In genomic region chr13:37388222-37389202, GRCm38 (mm10) we compare ENCODE assay signal across 8 mouse cellular contexts. TPM values are rescaled to one million over a fixed set of nuclear protein-coding genes. Genes with fewer than 3 reads are reported as not detected.
DNase-seq lines count a peak whose midpoint lies in the region; ATAC-seq lines count a peak whose summit lies in the region.

No protein-coding gene starts in this region.

- no peaks in the 10 kb centered on the region for H3K9me3 ChIP-seq in heart, embryonic 16.5 days (replicated peaks; ENCODE audit: control insufficient read depth, low read length)
- no peaks in the 10 kb centered on the region for H3K9me3 ChIP-seq in limb, embryonic 15.5 days
- H3K9me3 ChIP-seq in kidney, embryonic 16.5 days (ENCODE audit: low read length), result no peaks in the 10 kb centered on the region

- no peaks in the 10 kb centered on the region for H3K27me3 ChIP-seq in heart, embryonic 16.5 days (ENCODE audit: control insufficient read depth, insufficient read depth, low read length)
- H3K27me3 ChIP-seq in limb, embryonic 15.5 days, result no peaks in the 10 kb centered on the region
- no peaks in the 10 kb centered on the region for H3K27me3 ChIP-seq in kidney, embryonic 16.5 days (ENCODE audit: insufficient read depth, low read length)

- H3K27ac ChIP-seq in heart, embryonic 16.5 days (ENCODE audit: low read length), result peak overlapping the region; percentile 86
- peak overlapping the region; percentile 6; the same call in 1 of the 2 replicates for H3K27ac ChIP-seq in limb, embryonic 15.5 days
- H3K27ac ChIP-seq in kidney, embryonic 16.5 days (ENCODE audit: low read length), result no peak overlapping the region

- no peaks in the 10 kb centered on the region for H3K36me3 ChIP-seq in heart, embryonic 16.5 days (ENCODE audit: control insufficient read depth, insufficient read depth)
- no peaks in the 10 kb centered on the region for H3K36me3 ChIP-seq in limb, embryonic 15.5 days
- no peaks in the 10 kb centered on the region for H3K36me3 ChIP-seq in kidney, embryonic 16.5 days (ENCODE audit: insufficient read depth, low read length)

- peak overlapping the region; percentile 3; the same call in 1 of the 2 replicates for H3K9ac ChIP-seq in heart, embryonic 16.5 days (ENCODE audit: low read length)
- H3K9ac ChIP-seq in limb, embryonic 15.5 days, result no peak overlapping the region
- no peak overlapping the region for H3K9ac ChIP-seq in kidney, embryonic 16.5 days (replicated peaks; ENCODE audit: low read length)

- H3K4me3 ChIP-seq in heart, embryonic 16.5 days (ENCODE audit: low read length), result no peak overlapping the region
- H3K4me3 ChIP-seq in limb, embryonic 15.5 days, result no peak overlapping the region
- H3K4me3 ChIP-seq in kidney, embryonic 16.5 days (ENCODE audit: low read length), result no peak overlapping the region

- ATAC-seq in heart, embryonic 16.5 days (replicated peaks; ENCODE audit: extremely low read depth, insufficient read depth, low FRiP score), result peak; percentile 92
- no peak for ATAC-seq in limb, embryonic 15.5 days (ENCODE audit: insufficient number of reproducible peaks, low FRiP score, low TSS enrichment, low read depth)
- ATAC-seq in kidney, embryonic 16.5 days (ENCODE audit: low FRiP score, low TSS enrichment), result no peak

- H3K4me2 ChIP-seq in heart, embryonic 16.5 days (ENCODE audit: low read depth, low read length), result peak overlapping the region; percentile 24
- H3K4me2 ChIP-seq in limb, embryonic 15.5 days, result no peak overlapping the region
- no peak overlapping the region for H3K4me2 ChIP-seq in kidney, embryonic 16.5 days (replicated peaks; ENCODE audit: low read depth, low read length)

- H3K4me1 ChIP-seq in heart, embryonic 16.5 days (ENCODE audit: control insufficient read depth, insufficient read depth, low read length), result peaks cover 26% of the 10 kb centered on the region
- H3K4me1 ChIP-seq in limb, embryonic 15.5 days, result no peaks in the 10 kb centered on the region
- H3K4me1 ChIP-seq in kidney, embryonic 16.5 days (ENCODE audit: insufficient read depth, low read length), result no peaks in the 10 kb centered on the region

- DNase-seq in kidney, postnatal 14 days, result peak; percentile 3
- DNase-seq in kidney, adult 18-20 months, result no peak
- peak; percentile 56 to 58 for DNase-seq in cerebellum, postnatal 14 days
- no peak for DNase-seq in spleen, postnatal 4 days (ENCODE audit: low spot score in 2 of 2)
- DNase-seq in embryo, embryonic 9.5 days (ENCODE audit: extremely low spot score), result no peak

- WGBS in heart, embryonic 16.5 days, result 30% methylated on average over 9 of the region's 9 CpGs
- WGBS in limb, embryonic 15.5 days, result 43% methylated on average over 9 of the region's 9 CpGs
- WGBS in kidney, embryonic 16.5 days, result 59% methylated on average over 9 of the region's 9 CpGs

RNA-seq across cellular contexts. Expression of gene Ly86, which starts 43.5 kb away (rescaled TPM):
- polyA plus RNA-seq in heart, embryonic 16.5 days (2015; fragmentation: Nextera tagmentation; extraction: Ambion mirVana), result 5.8 and 7.3 TPM in 2 replicates
- 15.3 and 17.8 TPM in 2 replicates for polyA plus RNA-seq in limb, embryonic 15.5 days (2015; fragmentation: Nextera tagmentation; extraction: Ambion mirVana)
- polyA plus RNA-seq in kidney, embryonic 16.5 days (2015; fragmentation: Nextera tagmentation; extraction: Ambion mirVana), result 5.0 and 6.3 TPM in 2 replicates

Comparison
In these comparisons a context has a peak if more than half of its experiments do, and no peak if none do; other contexts are left out.
1. DNase-seq: peak in kidney, postnatal 14 days (single experiment) and cerebellum, postnatal 14 days (2 of 2); none in kidney, adult 18-20 months (single experiment), spleen, postnatal 4 days (0 of 2) and embryo, embryonic 9.5 days (single experiment).